Mouse (Mus musculus): Measurements from ENCODE around the gene Zscan10. TPM values are rescaled to one million over a fixed set of nuclear protein-coding genes. Genes with fewer than 3 reads are reported as not detected.

The Zscan10 gene
- polyA plus RNA-seq, 1 experiment: 0.02 TPM

GRCm38 (mm10) chr17:23653324-23653723, 52.7 kb downstream of the Zscan10 start:
- Histone ChIP-seq H3K4me3 (no peak overlapping the region), H3K79me2 (ENCODE audit: control insufficient read depth, insufficient read depth) (no peaks in the 10 kb centered on the region), H3K4me2 (ENCODE audit: low read depth) (no peak overlapping the region), H3K36me3 (ENCODE audit: control insufficient read depth, insufficient read depth) (no peaks in the 10 kb centered on the region), H3ac (ENCODE audit: control insufficient read depth, insufficient read length) (no peak overlapping the region), H3K27me3 (ENCODE audit: control insufficient read depth, insufficient read depth, insufficient read length) (no peaks in the 10 kb centered on the region)
- TF ChIP-seq CEBPB (IDR thresholded peaks at IDR 0.05; ENCODE audit: insufficient read depth, poor library complexity, severe bottlenecking) (no peak), E2F4 (IDR thresholded peaks at IDR 0.05; ENCODE audit: insufficient read depth) (no peak), MAX (IDR thresholded peaks at IDR 0.05; ENCODE audit: low read depth) (no peak)

- Histone ChIP-seq H3ac (ENCODE audit: control insufficient read depth, insufficient read length) (no peak overlapping the region), H3K36me3 (ENCODE audit: control insufficient read depth, insufficient read depth) (no peaks in the 10 kb centered on the region), H3K4me3 (no peak overlapping the region), H3K4me2 (ENCODE audit: low read depth) (no peak overlapping the region), H3K79me2 (ENCODE audit: control insufficient read depth, insufficient read depth) (no peaks in the 10 kb centered on the region), H3K27me3 (ENCODE audit: control insufficient read depth, insufficient read depth, insufficient read length) (no peaks in the 10 kb centered on the region)
- TF ChIP-seq CEBPB (IDR thresholded peaks at IDR 0.05; ENCODE audit: insufficient read depth, poor library complexity, severe bottlenecking): no peak
- no peak for TF ChIP-seq MYOG (IDR thresholded peaks at IDR 0.05; ENCODE audit: control insufficient read depth in 1 of 3, insufficient read depth in 1 of 3, insufficient read length in 2 of 3, low read depth in 2 of 3)
- no peak for TF ChIP-seq E2F4 (IDR thresholded peaks at IDR 0.05; ENCODE audit: insufficient read depth)
- no peak for TF ChIP-seq TCF12 (IDR thresholded peaks at IDR 0.05; ENCODE audit: insufficient read depth, poor library complexity, severe bottlenecking)
These were observed 53.3 kb downstream of the Zscan10 start for GRCm38 (mm10) chr17:23654001-23654400.

- Histone ChIP-seq H3ac (ENCODE audit: control insufficient read depth, insufficient read length) (no peak overlapping the region), H3K4me3 (no peak overlapping the region), H3K36me3 (ENCODE audit: control insufficient read depth, insufficient read depth) (no peaks in the 10 kb centered on the region), H3K27me3 (ENCODE audit: control insufficient read depth, insufficient read depth, insufficient read length) (no peaks in the 10 kb centered on the region), H3K4me2 (ENCODE audit: low read depth) (no peak overlapping the region), H3K79me2 (ENCODE audit: control insufficient read depth, insufficient read depth) (no peaks in the 10 kb centered on the region)
- TF ChIP-seq TCF12 (IDR thresholded peaks at IDR 0.05; ENCODE audit: insufficient read depth, poor library complexity, severe bottlenecking) (no peak), USF1 (IDR thresholded peaks at IDR 0.05; ENCODE audit: low read depth) (no peak), MYOG (IDR thresholded peaks at IDR 0.05; ENCODE audit: control insufficient read depth in 1 of 3, insufficient read depth in 1 of 3, insufficient read length in 2 of 3, low read depth in 2 of 3) (no peak), SRF (IDR thresholded peaks at IDR 0.05; ENCODE audit: control insufficient read depth, insufficient read length, low read depth) (no peak), REST (IDR thresholded peaks at IDR 0.05; ENCODE audit: insufficient read depth, insufficient read length) (no peak), CEBPB (IDR thresholded peaks at IDR 0.05; ENCODE audit: insufficient read depth, poor library complexity, severe bottlenecking) (no peak), TCF3 (IDR thresholded peaks at IDR 0.05; ENCODE audit: insufficient read length, low read depth) (no peak), POLR2AphosphoS2 (IDR thresholded peaks at IDR 0.05; ENCODE audit: insufficient read length, low read depth) (no peak), MYOD1 (IDR thresholded peaks at IDR 0.05; ENCODE audit: control insufficient read depth in 1 of 3, insufficient read length in 2 of 3, low read depth in 2 of 3) (no peak), POLR2A (IDR thresholded peaks at IDR 0.05; ENCODE audit: insufficient read length, low read depth) (no peak), E2F4 (IDR thresholded peaks at IDR 0.05; ENCODE audit: insufficient read depth) (no peak), MAX (IDR thresholded peaks at IDR 0.05; ENCODE audit: low read depth) (no peak)
These were observed 53.8 kb downstream of the Zscan10 start for GRCm38 (mm10) chr17:23654410-23654809.

GRCm38 (mm10) chr17:23658450-23658849, 57.8 kb downstream of the Zscan10 start:
- H3K36me3 ChIP-seq (ENCODE audit: control insufficient read depth, insufficient read depth): no peaks in the 10 kb centered on the region
- H3K27me3 ChIP-seq (ENCODE audit: control insufficient read depth, insufficient read depth, insufficient read length): no peaks in the 10 kb centered on the region
- H3ac ChIP-seq (ENCODE audit: control insufficient read depth, insufficient read length): no peak overlapping the region
- TF ChIP-seq MYOD1 (IDR thresholded peaks at IDR 0.05; ENCODE audit: control insufficient read depth in 1 of 3, insufficient read length in 2 of 3, low read depth in 2 of 3) (no peak), TCF3 (IDR thresholded peaks at IDR 0.05; ENCODE audit: insufficient read length, low read depth) (no peak), POLR2A (IDR thresholded peaks at IDR 0.05; ENCODE audit: insufficient read length, low read depth) (no peak), CEBPB (IDR thresholded peaks at IDR 0.05; ENCODE audit: insufficient read depth, poor library complexity, severe bottlenecking) (no peak), E2F4 (IDR thresholded peaks at IDR 0.05; ENCODE audit: insufficient read depth) (no peak), MAX (IDR thresholded peaks at IDR 0.05; ENCODE audit: low read depth) (no peak)
- no peak overlapping the region for H3K4me2 ChIP-seq (ENCODE audit: low read depth)
- no peak overlapping the region for H3K4me3 ChIP-seq
- no peaks in the 10 kb centered on the region for H3K79me2 ChIP-seq (ENCODE audit: control insufficient read depth, insufficient read depth)

GRCm38 (mm10) chr17:23660117-23660875, 59.6 kb downstream of the Zscan10 start, which contains the start of gene Bicdl2:
Gene Bicdl2 (plus strand): TSS chr17:23660506.
- Histone ChIP-seq H3K27me3 (ENCODE audit: control insufficient read depth, insufficient read depth, insufficient read length) (no peaks in the 10 kb centered on the region), H3K4me2 (ENCODE audit: low read depth) (no peak within 1 kb of the TSS), H3K4me3 (no peak within 1 kb of the TSS), H3K36me3 (ENCODE audit: control insufficient read depth, insufficient read depth) (no peaks in the 10 kb centered on the region), H3K79me2 (ENCODE audit: control insufficient read depth, insufficient read depth) (no peaks in the 10 kb centered on the region), H3ac (ENCODE audit: control insufficient read depth, insufficient read length) (no peak within 1 kb of the TSS)
- TF ChIP-seq POLR2AphosphoS2 (IDR thresholded peaks at IDR 0.05; ENCODE audit: insufficient read length, low read depth) (no peak), SRF (IDR thresholded peaks at IDR 0.05; ENCODE audit: control insufficient read depth, insufficient read length, low read depth) (no peak), USF1 (IDR thresholded peaks at IDR 0.05; ENCODE audit: low read depth) (no peak), MYOG (IDR thresholded peaks at IDR 0.05; ENCODE audit: control insufficient read depth in 1 of 3, insufficient read depth in 1 of 3, insufficient read length in 2 of 3, low read depth in 2 of 3) (peak in 1 of 3 experiments; percentile 11), E2F4 (IDR thresholded peaks at IDR 0.05; ENCODE audit: insufficient read depth) (no peak), MYOD1 (IDR thresholded peaks at IDR 0.05; ENCODE audit: control insufficient read depth in 1 of 3, insufficient read length in 2 of 3, low read depth in 2 of 3) (peak in 1 of 3 experiments; percentile 44), CEBPB (IDR thresholded peaks at IDR 0.05; ENCODE audit: insufficient read depth, poor library complexity, severe bottlenecking) (no peak)

Other genes with a start within 250 kb of the Zscan10 start
- gene Vmn2r116, start 216.3 kb upstream of the Zscan10 start, polyA plus RNA-seq (2012; fragmentation: generic; extraction: Trizol): not detected
- gene Vmn2r117, start 121.2 kb upstream of the Zscan10 start, polyA plus RNA-seq (2012; fragmentation: generic; extraction: Trizol): not detected
- 9.9 TPM for gene Zfp213, start 36.6 kb upstream of the Zscan10 start, polyA plus RNA-seq (2012; fragmentation: generic; extraction: Trizol)
- 5.1 TPM for gene Zfp13, start 1.4 kb upstream of the Zscan10 start, polyA plus RNA-seq (2012; fragmentation: generic; extraction: Trizol)
- not detected for gene Mmp25, start 44.4 kb downstream of the Zscan10 start, polyA plus RNA-seq (2012; fragmentation: generic; extraction: Trizol)
- gene Bicdl2, start 59.6 kb downstream of the Zscan10 start, polyA plus RNA-seq (2012; fragmentation: generic; extraction: Trizol): 0.14 TPM
- 199 TPM for gene Hcfc1r1, start 72.7 kb downstream of the Zscan10 start, polyA plus RNA-seq (2012; fragmentation: generic; extraction: Trizol)
- gene Thoc6, start 73.0 kb downstream of the Zscan10 start, polyA plus RNA-seq (2012; fragmentation: generic; extraction: Trizol): 30.1 TPM
- gene Tnfrsf12a, start 76.6 kb downstream of the Zscan10 start, polyA plus RNA-seq (2012; fragmentation: generic; extraction: Trizol): 328 TPM
- gene Cldn6, start 78.4 kb downstream of the Zscan10 start, polyA plus RNA-seq (2012; fragmentation: generic; extraction: Trizol): not detected
- gene Cldn9, start 83.2 kb downstream of the Zscan10 start, polyA plus RNA-seq (2012; fragmentation: generic; extraction: Trizol): 0.24 TPM
- gene 1520401A03Rik, start 121.9 kb downstream of the Zscan10 start, polyA plus RNA-seq (2012; fragmentation: generic; extraction: Trizol): 0.40 TPM
- 11.5 TPM for gene Pkmyt1, start 125.5 kb downstream of the Zscan10 start, polyA plus RNA-seq (2012; fragmentation: generic; extraction: Trizol)
- 15.4 TPM for gene Paqr4, start 140.0 kb downstream of the Zscan10 start, polyA plus RNA-seq (2012; fragmentation: generic; extraction: Trizol)
- 0.88 TPM for gene Kremen2, start 145.0 kb downstream of the Zscan10 start, polyA plus RNA-seq (2012; fragmentation: generic; extraction: Trizol)
- 43.5 TPM for gene Flywch1, start 170.7 kb downstream of the Zscan10 start, polyA plus RNA-seq (2012; fragmentation: generic; extraction: Trizol)
- gene Flywch2, start 185.2 kb downstream of the Zscan10 start, polyA plus RNA-seq (2012; fragmentation: generic; extraction: Trizol): 0.42 TPM
- gene Srrm2, start 189.7 kb downstream of the Zscan10 start, polyA plus RNA-seq (2012; fragmentation: generic; extraction: Trizol): 58.2 TPM
- gene Elob, start 228.3 kb downstream of the Zscan10 start, polyA plus RNA-seq (2012; fragmentation: generic; extraction: Trizol): 986 TPM
- not detected for gene Prss33, start 235.2 kb downstream of the Zscan10 start, polyA plus RNA-seq (2012; fragmentation: generic; extraction: Trizol)
- gene Prss32, start 243.0 kb downstream of the Zscan10 start, polyA plus RNA-seq (2012; fragmentation: generic; extraction: Trizol): 0.04 TPM
- gene Prss41, start 243.3 kb downstream of the Zscan10 start, polyA plus RNA-seq (2012; fragmentation: generic; extraction: Trizol): 0.05 TPM